Mouse (Mus musculus) bone marrow, adult 2 months (tissue): ENCODE measurements at regions not wholly inside any gene's neighbourhood (a gene's known extent, or its start where the extent isn't known, plus 50 kb on each side); places are given as distances from the start of the nearest gene placed in this dataset.

ENCODE experiments used
- CTCF ChIP-seq: fragments of 200-500 bp; IDR thresholded peaks from 2 replicates; pipeline ENCODE4 v1.5.1; 2011; ENCODE audit warnings: low read length, control low read depth; ENCODE audit not compliant: control insufficient read depth, insufficient read depth
- POLR2A ChIP-seq: fragments of 200-500 bp; IDR thresholded peaks from 2 replicates; pipeline ENCODE4 v1.6.1; 2011; ENCODE audit warnings: low read depth, mild to moderate bottlenecking, control low read depth, low read length, borderline replicate concordance; ENCODE audit not compliant: control insufficient read depth

DNA sequence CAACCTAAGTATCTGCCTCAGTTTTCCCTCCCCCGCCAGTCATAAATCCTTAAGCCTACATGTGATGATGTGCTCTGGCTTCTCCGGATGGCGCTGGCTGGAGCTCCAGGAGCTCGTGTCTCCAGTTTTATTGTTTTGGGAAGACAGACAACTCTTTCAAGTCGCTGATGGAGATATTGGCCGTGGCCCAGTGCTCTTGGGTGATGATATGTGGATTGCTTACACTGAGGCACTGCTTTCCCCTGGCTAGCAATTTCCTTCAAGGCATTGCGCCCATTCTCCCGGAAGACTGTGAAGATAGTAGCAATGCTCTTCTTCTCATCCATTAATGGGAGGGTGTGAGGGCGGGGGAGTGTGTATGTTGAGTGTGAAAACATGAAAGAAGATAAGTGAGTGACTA, 287.1 kb downstream of the Mtx2 start:
- no peak for TF ChIP-seq POLR2A
- no peak for TF ChIP-seq CTCF
